Mouse (Mus musculus) lung, adult 2 months (tissue): ENCODE data around the gene Ccp110.

Experiments used
- CTCF ChIP-seq: fragments of 200-500 bp; IDR thresholded peaks from 2 replicates; pipeline ENCODE4 v1.5.1; 2011; ENCODE audit warnings: mild to moderate bottlenecking, low read length, control low read depth; ENCODE audit not compliant: insufficient read depth
- POLR2A ChIP-seq: fragments of 200-500 bp; IDR thresholded peaks from 2 replicates; pipeline ENCODE4 v1.6.1; 2011; ENCODE audit warnings: low read depth, mild to moderate bottlenecking, control low read depth, low read length, borderline replicate concordance; ENCODE audit errors: extremely low read depth

- TF ChIP-seq CTCF, result no peak
- no peak for TF ChIP-seq POLR2A
These were observed 5.7 kb downstream of the Ccp110 start for GRCm38 (mm10) chr7:118718066-118718465.
